Mouse (Mus musculus) liver, adult 2 months (tissue): ENCODE data around the gene Stfa3.

ENCODE experiments used
- CTCF ChIP-seq: fragments of 200-500 bp; IDR thresholded peaks from 2 replicates; pipeline ENCODE4 v1.5.1; 2011; ENCODE audit warnings: low read depth, low read length, control low read depth
- POLR2A ChIP-seq: fragments of 200-500 bp; IDR thresholded peaks from 2 replicates; pipeline ENCODE4 v1.6.1; 2011; ENCODE audit warnings: low read length, control low read depth; ENCODE audit not compliant: insufficient read depth; ENCODE audit errors: extremely low read depth

GRCm38 (mm10) chr16:36471066-36471633 lies 16.0 kb upstream of the Stfa3 start:
- no peak for TF ChIP-seq CTCF
- no peak for TF ChIP-seq POLR2A
